Mouse (Mus musculus) cerebellum, postnatal 4 days (tissue): ENCODE measurements around the gene Lig1.

ENCODE experiments used
- DNase-seq, 2 experiments: peaks; one replicate each; pipeline ENCODE4 v3.0.0; 2022; ENCODE audit warnings: low spot score in 2 of 2, mixed read lengths in 1 of 2

Lig1 gene

DNA sequence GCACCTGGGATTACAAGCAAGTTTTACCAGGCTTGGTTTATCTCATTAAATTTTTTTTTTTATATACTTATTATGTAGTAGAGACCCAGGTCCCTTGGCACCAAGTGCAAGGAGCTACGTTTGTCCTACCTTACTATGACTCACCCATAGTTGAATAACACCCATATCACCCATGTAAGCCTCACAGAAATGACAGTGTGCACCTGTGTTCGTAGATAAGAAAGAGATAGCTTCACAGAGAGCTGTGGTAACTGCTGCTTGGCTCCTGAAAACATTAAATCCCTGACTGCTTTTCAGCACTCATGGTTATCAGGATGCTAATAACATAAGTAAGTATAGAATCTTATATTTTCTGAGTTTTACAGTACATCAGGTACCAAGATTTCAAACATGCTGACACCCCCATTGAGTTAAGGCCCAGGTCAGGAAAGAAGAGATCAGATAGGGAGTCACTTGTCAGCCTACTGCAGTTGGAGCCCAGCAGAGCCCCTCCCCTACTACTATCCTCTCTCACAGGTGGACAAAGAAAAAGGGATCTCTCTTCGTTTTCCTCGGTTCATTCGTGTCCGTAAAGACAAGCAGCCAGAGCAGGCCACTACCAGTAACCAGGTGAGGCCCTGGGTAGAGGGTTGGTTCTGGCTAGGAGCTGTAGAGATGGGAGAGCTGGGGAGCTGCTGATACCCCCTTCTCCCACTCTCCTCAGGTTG is 33.6 kb downstream of the Lig1 start:
- no peak for DNase-seq

DNA sequence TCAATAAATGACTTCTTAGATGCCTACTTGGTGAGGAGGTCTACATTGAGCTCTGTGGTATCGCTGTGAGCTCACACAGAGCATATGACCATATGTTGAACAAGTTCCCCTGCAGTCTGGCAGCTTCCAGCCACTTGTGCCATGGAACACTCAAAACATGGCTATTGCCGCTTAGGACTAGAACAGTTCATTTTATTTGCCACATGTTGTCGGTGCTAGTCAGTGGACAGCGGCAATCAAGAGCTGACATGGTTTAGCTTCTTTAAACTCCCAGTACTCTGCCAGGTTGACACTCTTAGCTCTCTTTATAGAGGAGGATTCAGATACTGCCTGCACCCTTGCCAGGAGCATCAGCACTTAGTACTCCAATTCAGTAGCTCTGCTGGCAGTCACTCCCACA is 34.3 kb downstream of the Lig1 start:
- no peak for DNase-seq

DNA sequence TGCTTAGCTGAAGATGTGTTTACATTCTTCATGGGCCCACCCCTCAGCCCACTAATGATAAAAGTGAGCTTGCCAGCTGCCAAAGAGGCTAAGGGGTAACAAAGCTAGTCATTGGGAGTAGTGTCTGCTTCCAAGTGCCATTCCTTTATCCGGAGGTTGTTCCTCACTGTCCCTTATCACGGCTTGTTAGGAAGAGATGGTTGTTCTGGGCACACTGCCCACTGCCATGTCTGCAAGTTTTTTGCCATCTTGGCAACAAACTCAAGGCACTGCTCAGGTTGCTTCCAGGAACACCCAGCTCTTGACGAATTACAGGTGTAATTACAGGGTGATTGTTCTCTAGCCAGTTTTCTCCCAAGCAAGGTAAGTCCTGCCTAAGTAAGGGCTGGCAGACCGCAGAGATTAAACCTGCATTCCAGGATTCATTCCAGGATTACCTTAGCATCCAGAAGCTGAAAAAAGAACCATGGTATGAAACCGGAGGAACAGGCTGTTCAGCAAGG is 37.1 kb downstream of the Lig1 start:
- no peak for DNase-seq

DNA sequence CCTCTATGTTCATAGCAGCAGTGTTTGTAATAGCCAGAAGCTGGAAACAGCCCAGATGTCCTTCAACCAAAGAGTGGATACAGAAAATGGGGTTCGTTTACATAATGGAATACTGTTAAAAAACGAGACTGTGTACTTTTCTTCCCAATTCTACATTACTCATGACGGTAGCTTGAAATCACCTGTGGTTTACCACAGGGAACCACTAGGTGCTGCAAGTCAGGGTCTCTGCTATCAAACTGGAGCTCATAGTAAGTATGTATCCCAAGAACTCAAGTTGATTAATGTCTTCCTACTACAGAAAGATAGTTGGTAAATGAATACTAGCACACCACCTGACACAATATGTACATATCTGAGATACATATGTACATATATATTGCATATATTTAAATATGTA is 44.3 kb downstream of the Lig1 start:
- no peak for DNase-seq

DNA sequence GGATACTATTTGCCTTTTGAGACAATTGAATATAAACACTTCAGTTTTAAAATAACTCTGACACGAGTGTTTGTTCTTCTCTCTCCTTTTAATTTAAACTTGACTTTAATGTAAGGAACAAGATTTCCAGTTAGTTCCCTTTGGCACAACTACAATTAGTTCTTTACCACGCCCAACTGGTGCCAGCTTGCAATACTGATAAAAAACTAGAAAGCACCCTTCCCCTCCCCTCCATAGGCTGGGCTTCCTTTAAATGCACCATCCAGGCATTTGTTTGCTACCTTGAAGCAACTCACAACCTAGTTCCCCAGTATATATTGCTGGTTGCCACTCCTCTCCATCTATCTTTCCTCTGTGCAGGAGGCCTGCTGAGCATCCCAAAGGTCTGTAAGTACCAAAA is 47.2 kb downstream of the Lig1 start, which contains the start of gene Pla2g4c:
Gene Pla2g4c (plus strand): TSS at position 340 of the 400 bp plus-strand sequence.
- no peak for DNase-seq

DNA sequence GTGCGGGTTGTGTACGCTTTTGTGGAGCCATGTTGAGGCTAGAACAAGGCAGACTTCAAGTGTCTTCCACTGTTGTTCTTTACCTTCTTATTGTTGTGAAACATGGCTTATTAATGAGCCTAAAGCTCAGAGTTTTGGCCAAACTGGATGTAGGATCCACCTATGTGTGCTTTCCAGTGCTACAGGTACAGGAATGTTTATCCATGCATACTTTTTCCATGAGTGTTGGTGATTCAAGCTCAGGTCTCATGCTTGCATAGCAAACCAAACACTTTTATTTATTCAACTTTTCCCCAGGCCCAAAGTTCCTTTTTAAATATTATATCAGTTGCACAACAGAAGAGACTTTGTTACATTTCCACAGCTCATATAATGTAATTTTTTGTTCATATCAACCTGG is 53.5 kb downstream of the Lig1 start:
- no peak for DNase-seq

DNA sequence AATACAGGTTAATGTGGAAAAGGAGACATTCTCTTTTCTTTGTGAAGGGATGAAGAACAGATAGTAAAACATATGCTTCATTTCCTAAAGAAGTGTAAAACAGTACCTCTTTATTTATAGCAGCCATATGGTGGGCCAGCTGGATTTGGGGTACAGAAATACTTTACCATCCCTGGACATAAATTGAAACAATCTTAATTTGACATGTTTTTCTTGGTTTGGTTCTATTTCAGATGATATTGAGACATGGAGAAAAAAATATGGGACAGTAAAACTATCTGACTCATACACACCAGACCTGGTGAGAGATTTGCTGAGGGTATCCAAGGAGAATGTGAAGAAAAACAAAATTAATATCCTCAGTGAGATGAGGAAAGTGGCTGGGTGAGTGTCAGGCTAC is 78.9 kb downstream of the Lig1 start:
- DNase-seq: no peak
